Mouse (Mus musculus): ENCODE results near the gene Usb1. TPM values are rescaled to one million over a fixed set of nuclear protein-coding genes. Genes with fewer than 3 reads are reported as not detected.
A peak's percentile ranks its signal among the peaks of the same experiment; 100 is the strongest.

Gene Usb1
- total and polyA plus RNA-seq, 2 experiments, result 6.7 to 20.0 TPM

- no peak for DNase-seq (ENCODE audit: extremely low read depth, low read depth, low spot score)
- Histone ChIP-seq H3K27me3 (ENCODE audit: control insufficient read depth, insufficient read depth, low read length) (no peaks in the 10 kb centered on the region), H3K9ac (ENCODE audit: low read depth, low read length) (no peak overlapping the region), H3K27ac (replicated peaks; ENCODE audit: insufficient read depth, low read depth, low read length) (no peak overlapping the region), H3K36me3 (ENCODE audit: control insufficient read depth, insufficient read depth, low read length) (peaks cover 15% of the 10 kb centered on the region), H3K4me3 (ENCODE audit: insufficient read depth, low read depth, low read length) (no peak overlapping the region), H3K4me1 (ENCODE audit: control insufficient read depth, insufficient read depth, low read length) (peaks cover 9% of the 10 kb centered on the region), H3K79me2 (ENCODE audit: control insufficient read depth, insufficient read depth, low read length) (0 out of 2 replicates have a peak, but pooled peaks cover 7% of the 10 kb centered on the region)
- no peak for TF ChIP-seq POLR2A (IDR thresholded peaks at IDR 0.05; ENCODE audit: extremely low read depth, insufficient read depth, low read length)
- TF ChIP-seq CTCF (IDR thresholded peaks at IDR 0.05; ENCODE audit: low read depth, low read length), result no peak
These were observed 4.3 kb downstream of the Usb1 start for GRCm38 (mm10) chr8:95336363-95336762.

- Histone ChIP-seq H3K27ac (replicated peaks; ENCODE audit: insufficient read depth, low read depth, low read length) (no peak overlapping the region), H3K36me3 (ENCODE audit: control insufficient read depth, insufficient read depth, low read length) (peaks cover 11% of the 10 kb centered on the region), H3K9ac (ENCODE audit: low read depth, low read length) (no peak overlapping the region), H3K4me1 (ENCODE audit: control insufficient read depth, insufficient read depth, low read length) (no peaks in the 10 kb centered on the region), H3K27me3 (ENCODE audit: control insufficient read depth, insufficient read depth, low read length) (no peaks in the 10 kb centered on the region), H3K4me3 (ENCODE audit: insufficient read depth, low read depth, low read length) (no peak overlapping the region), H3K79me2 (ENCODE audit: control insufficient read depth, insufficient read depth, low read length) (no peaks in the 10 kb centered on the region)
- TF ChIP-seq POLR2A (IDR thresholded peaks at IDR 0.05; ENCODE audit: extremely low read depth, insufficient read depth, low read length) (no peak), CTCF (IDR thresholded peaks at IDR 0.05; ENCODE audit: low read depth, low read length) (no peak)
- peak; percentile 55 for DNase-seq (ENCODE audit: extremely low read depth, low read depth, low spot score)
- WGBS, result 36% methylated on average over 5 of the region's 5 CpGs
These were observed 9.6 kb downstream of the Usb1 start for GRCm38 (mm10) chr8:95341721-95342120.

- Histone ChIP-seq H3K4me1 (ENCODE audit: control insufficient read depth, insufficient read depth, low read length) (peaks cover 13% of the 10 kb centered on the region), H3K79me2 (ENCODE audit: control insufficient read depth, insufficient read depth, low read length) (no peaks in the 10 kb centered on the region), H3K9ac (ENCODE audit: low read depth, low read length) (no peak overlapping the region), H3K36me3 (ENCODE audit: control insufficient read depth, insufficient read depth, low read length) (no peaks in the 10 kb centered on the region; the same call in 1 of the 2 replicates), H3K27me3 (ENCODE audit: control insufficient read depth, insufficient read depth, low read length) (no peaks in the 10 kb centered on the region), H3K27ac (replicated peaks; ENCODE audit: insufficient read depth, low read depth, low read length) (no peak overlapping the region), H3K4me3 (ENCODE audit: insufficient read depth, low read depth, low read length) (no peak overlapping the region)
- 84% methylated on average over 6 of the region's 6 CpGs for WGBS
- TF ChIP-seq POLR2A (IDR thresholded peaks at IDR 0.05; ENCODE audit: extremely low read depth, insufficient read depth, low read length), result no peak
- TF ChIP-seq CTCF (IDR thresholded peaks at IDR 0.05; ENCODE audit: low read depth, low read length), result no peak
- DNase-seq (ENCODE audit: extremely low read depth, low read depth, low spot score), result no peak
These were observed 12.6 kb downstream of the Usb1 start for GRCm38 (mm10) chr8:95344668-95345067.

- TF ChIP-seq CTCF (IDR thresholded peaks at IDR 0.05; ENCODE audit: low read depth, low read length) (peak; percentile 50), POLR2A (IDR thresholded peaks at IDR 0.05; ENCODE audit: extremely low read depth, insufficient read depth, low read length) (no peak)
These were observed 14.8 kb downstream of the Usb1 start for GRCm38 (mm10) chr8:95346643-95347545.

GRCm38 (mm10) chr8:95348356-95348755 is 16.3 kb downstream of the Usb1 start:
- H3K27me3 ChIP-seq (ENCODE audit: control insufficient read depth, insufficient read depth, low read length), result no peaks in the 10 kb centered on the region
- DNase-seq (ENCODE audit: extremely low read depth, low read depth, low spot score), result no peak
- H3K4me3 ChIP-seq (ENCODE audit: insufficient read depth, low read depth, low read length), result no peak overlapping the region
- 83% methylated on average over 2 of the region's 2 CpGs for WGBS
- peaks cover 18% of the 10 kb centered on the region for H3K4me1 ChIP-seq (ENCODE audit: control insufficient read depth, insufficient read depth, low read length)
- peak overlapping the region; percentile 25 for H3K9ac ChIP-seq (ENCODE audit: low read depth, low read length)
- no peak for TF ChIP-seq POLR2A (IDR thresholded peaks at IDR 0.05; ENCODE audit: extremely low read depth, insufficient read depth, low read length)
- TF ChIP-seq CTCF (IDR thresholded peaks at IDR 0.05; ENCODE audit: low read depth, low read length), result no peak
- no peaks in the 10 kb centered on the region for H3K36me3 ChIP-seq (ENCODE audit: control insufficient read depth, insufficient read depth, low read length)
- H3K27ac ChIP-seq (replicated peaks; ENCODE audit: insufficient read depth, low read depth, low read length), result peak overlapping the region; percentile 54
- no peaks in the 10 kb centered on the region for H3K79me2 ChIP-seq (ENCODE audit: control insufficient read depth, insufficient read depth, low read length)

More at GRCm38 (mm10) chr8:95346643-95347545, 14.8 kb downstream of the Usb1 start:
- H3K79me2 ChIP-seq (ENCODE audit: control insufficient read depth, insufficient read depth, low read length), result no peaks in the 10 kb centered on the region
- no peak overlapping the region for H3K4me3 ChIP-seq (ENCODE audit: insufficient read depth, low read depth, low read length)
- H3K27me3 ChIP-seq (ENCODE audit: control insufficient read depth, insufficient read depth, low read length), result no peaks in the 10 kb centered on the region
- H3K4me1 ChIP-seq (ENCODE audit: control insufficient read depth, insufficient read depth, low read length), result peaks cover 18% of the 10 kb centered on the region
- DNase-seq (ENCODE audit: extremely low read depth, low read depth, low spot score), result peak; percentile 44
- no peak overlapping the region for H3K27ac ChIP-seq (replicated peaks; ENCODE audit: insufficient read depth, low read depth, low read length)
- no peak overlapping the region for H3K9ac ChIP-seq (ENCODE audit: low read depth, low read length)
- 40% methylated on average over 8 of the region's 8 CpGs for WGBS
- no peaks in the 10 kb centered on the region; the same call in 1 of the 2 replicates for H3K36me3 ChIP-seq (ENCODE audit: control insufficient read depth, insufficient read depth, low read length)
